Mouse (Mus musculus): ENCODE measurements at regions not wholly inside any gene's neighbourhood (a gene's known extent, or its start where the extent isn't known, plus 50 kb on each side); places are given as distances from the start of the nearest gene placed in this dataset.

DNA sequence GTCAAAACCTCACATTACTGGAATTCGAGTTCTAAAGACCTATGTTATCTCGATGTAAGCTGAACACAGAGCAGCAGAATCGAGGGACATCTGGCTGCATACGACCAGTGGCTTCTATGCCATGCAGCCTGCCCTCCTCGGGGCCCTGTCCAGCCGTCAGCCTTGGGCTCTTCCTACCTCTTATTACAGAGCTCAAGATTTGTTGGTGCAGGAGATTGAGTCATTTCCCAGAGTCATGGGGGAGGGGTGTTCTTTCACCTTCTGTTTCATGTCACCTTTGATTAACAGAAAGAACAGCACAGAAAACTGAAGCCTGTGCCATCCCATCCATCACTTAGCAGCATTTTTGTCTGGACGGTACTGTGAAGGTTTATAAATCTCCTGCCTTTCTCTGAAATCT is 52.1 kb downstream of the Sst start:
- TF ChIP-seq EP300 (IDR thresholded peaks at IDR 0.05; ENCODE audit: low read depth) (no peak), CTCF (IDR thresholded peaks at IDR 0.05; ENCODE audit: low read depth) (no peak)
